Mouse (Mus musculus) E14TG2a.4 (cell line): ENCODE data around the gene Tnfrsf1a.

Source experiments
- CTCF ChIP-seq: conservative IDR thresholded peaks from 2 replicates; pipeline ENCODE4 v1.5.1; 2014; ENCODE audit warnings: low read length
- NANOG ChIP-seq: IDR thresholded peaks from 2 replicates; pipeline ENCODE4 v1.6.1; 2014; ENCODE audit warnings: borderline replicate concordance, low read length, mixed read lengths
- POU5F1 ChIP-seq: IDR thresholded peaks from 2 replicates; pipeline ENCODE4 v1.6.1; 2014; ENCODE audit warnings: low read length, borderline replicate concordance

- TF ChIP-seq CTCF = peak; percentile 69
- TF ChIP-seq NANOG = no peak
- TF ChIP-seq POU5F1 = no peak
These were observed 36.2 kb downstream of the Tnfrsf1a start for GRCm38 (mm10) chr6:125385066-125385974.
